Mouse (Mus musculus) liver, embryonic 14.5 days (tissue): Measurements from ENCODE around the gene Rbm24.

Experiments used
- CTCF ChIP-seq: IDR thresholded peaks from 2 replicates; pipeline ENCODE4 v1.5.1; 2016; ENCODE audit warnings: antibody characterized with exemption, low read depth, control low read depth
- EP300 ChIP-seq: IDR thresholded peaks from 2 replicates; pipeline ENCODE4 v1.6.1; 2016; ENCODE audit warnings: antibody characterized with exemption, low read depth

DNA sequence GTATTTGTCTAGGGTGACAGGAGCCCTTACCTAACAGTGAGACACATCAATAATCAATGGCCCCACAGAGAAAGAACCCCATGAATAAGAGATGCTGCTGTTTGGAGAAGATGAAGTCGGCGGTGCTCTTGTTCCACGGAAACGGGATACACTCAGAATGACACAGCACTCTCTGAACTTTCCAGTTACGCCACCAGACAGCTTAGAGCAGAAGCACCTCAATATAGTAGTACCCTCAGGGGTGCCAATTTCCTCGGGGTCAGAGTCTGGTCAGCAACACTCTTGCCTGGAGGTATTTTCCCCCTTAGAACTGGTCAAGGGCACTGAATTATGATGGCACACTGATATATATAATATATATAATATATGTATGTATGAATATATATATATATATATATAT, 27.8 kb downstream of the Rbm24 start:
- TF ChIP-seq CTCF (no peak), EP300 (no peak)
